Mouse (Mus musculus): ENCODE results near the gene Nxpe3. TPM values are rescaled to one million over a fixed set of nuclear protein-coding genes. Genes with fewer than 3 reads are reported as not detected.

Nxpe3 gene
- total and polyA plus RNA-seq, 2 experiments from 2014 or later, result 1.2 to 1.8 TPM

GRCm38 (mm10) chr16:55891346-55891745 lies 3.7 kb downstream of the Nxpe3 start:
- Histone ChIP-seq H3K9ac (no peak overlapping the region), H3K36me3 (ENCODE audit: insufficient read depth) (peaks cover 15% of the 10 kb centered on the region; the same call in 1 of the 2 replicates), H3K27me3 (ENCODE audit: insufficient read depth, low read length) (no peaks in the 10 kb centered on the region), H3K4me2 (ENCODE audit: low read depth) (no peak overlapping the region), H3K9me3 (ENCODE audit: low read length) (no peaks in the 10 kb centered on the region), H3K27ac (ENCODE audit: low read depth, low read length) (no peak overlapping the region), H3K4me3 (ENCODE audit: low read depth, low read length) (no peak overlapping the region), H3K4me1 (ENCODE audit: insufficient read depth) (peaks cover 15% of the 10 kb centered on the region)
- whole genome bisulfite sequencing, result 95% methylated on average over 7 of the region's 7 CpGs
- ATAC-seq (no peak), DNase-seq (no peak)
- no peak for TF ChIP-seq CTCF (IDR thresholded peaks at IDR 0.05; ENCODE audit: low read depth)

- Histone ChIP-seq H3K4me2 (ENCODE audit: low read depth) (no peak overlapping the region), H3K4me1 (ENCODE audit: insufficient read depth) (peaks cover 12% of the 10 kb centered on the region), H3K9ac (no peak overlapping the region), H3K9me3 (ENCODE audit: low read length) (no peaks in the 10 kb centered on the region), H3K27me3 (ENCODE audit: insufficient read depth, low read length) (no peaks in the 10 kb centered on the region), H3K4me3 (ENCODE audit: low read depth, low read length) (no peak overlapping the region), H3K27ac (ENCODE audit: low read depth, low read length) (no peak overlapping the region), H3K36me3 (ENCODE audit: insufficient read depth) (peaks cover 15% of the 10 kb centered on the region; the same call in 1 of the 2 replicates)
- ATAC-seq (no peak), DNase-seq (no peak)
- 91% methylated on average over 19 of the region's 19 CpGs for WGBS
- TF ChIP-seq CTCF (IDR thresholded peaks at IDR 0.05; ENCODE audit: low read depth), result no peak
Observed at GRCm38 (mm10) chr16:55890346-55891136, 4.5 kb downstream of the Nxpe3 start.

- Histone ChIP-seq H3K9me3 (ENCODE audit: low read length) (no peaks in the 10 kb centered on the region), H3K36me3 (ENCODE audit: insufficient read depth) (peaks cover 15% of the 10 kb centered on the region; the same call in 1 of the 2 replicates), H3K4me1 (ENCODE audit: insufficient read depth) (peaks cover 8% of the 10 kb centered on the region), H3K27ac (ENCODE audit: low read depth, low read length) (no peak overlapping the region), H3K9ac (no peak overlapping the region), H3K27me3 (ENCODE audit: insufficient read depth, low read length) (no peaks in the 10 kb centered on the region), H3K4me2 (ENCODE audit: low read depth) (no peak overlapping the region), H3K4me3 (ENCODE audit: low read depth, low read length) (no peak overlapping the region)
- no peak for DNase-seq
- 93% methylated on average over 3 of the region's 3 CpGs for WGBS
- ATAC-seq, result no peak
- no peak for TF ChIP-seq CTCF (IDR thresholded peaks at IDR 0.05; ENCODE audit: low read depth)
Observed at GRCm38 (mm10) chr16:55889451-55889850, 5.6 kb downstream of the Nxpe3 start.

- H3K36me3 ChIP-seq (ENCODE audit: insufficient read depth), result peaks cover 15% of the 10 kb centered on the region; the same call in 1 of the 2 replicates
- H3K4me3 ChIP-seq (ENCODE audit: low read depth, low read length), result no peak overlapping the region
- no peak for ATAC-seq
- no peak overlapping the region for H3K27ac ChIP-seq (ENCODE audit: low read depth, low read length)
- no peak overlapping the region for H3K4me2 ChIP-seq (ENCODE audit: low read depth)
- H3K9me3 ChIP-seq (ENCODE audit: low read length), result no peaks in the 10 kb centered on the region
- TF ChIP-seq CTCF (IDR thresholded peaks at IDR 0.05; ENCODE audit: low read depth), result no peak
- H3K27me3 ChIP-seq (ENCODE audit: insufficient read depth, low read length), result no peaks in the 10 kb centered on the region
- H3K9ac ChIP-seq, result no peak overlapping the region
- DNase-seq, result no peak
- H3K4me1 ChIP-seq (ENCODE audit: insufficient read depth), result no peaks in the 10 kb centered on the region
- 94% methylated on average over 3 of the region's 3 CpGs for WGBS
Observed at GRCm38 (mm10) chr16:55888584-55888960, 6.5 kb downstream of the Nxpe3 start.

GRCm38 (mm10) chr16:55887814-55888583 lies 7.1 kb downstream of the Nxpe3 start:
- H3K4me3 ChIP-seq (ENCODE audit: low read depth, low read length), result no peak overlapping the region
- H3K4me2 ChIP-seq (ENCODE audit: low read depth), result no peak overlapping the region
- H3K27ac ChIP-seq (ENCODE audit: low read depth, low read length), result no peak overlapping the region
- no peak overlapping the region for H3K9ac ChIP-seq
- H3K9me3 ChIP-seq (ENCODE audit: low read length), result no peaks in the 10 kb centered on the region
- DNase-seq (peak; percentile 13), ATAC-seq (peak; percentile 48)
- peaks cover 15% of the 10 kb centered on the region; the same call in 1 of the 2 replicates for H3K36me3 ChIP-seq (ENCODE audit: insufficient read depth)
- no peaks in the 10 kb centered on the region for H3K4me1 ChIP-seq (ENCODE audit: insufficient read depth)
- TF ChIP-seq CTCF (IDR thresholded peaks at IDR 0.05; ENCODE audit: low read depth), result peak; percentile 54
- H3K27me3 ChIP-seq (ENCODE audit: insufficient read depth, low read length), result no peaks in the 10 kb centered on the region
- 63% methylated on average over 7 of the region's 7 CpGs for WGBS

- H3K27me3 ChIP-seq (ENCODE audit: insufficient read depth, low read length), result no peaks in the 10 kb centered on the region
- no peak for TF ChIP-seq CTCF (IDR thresholded peaks at IDR 0.05; ENCODE audit: low read depth)
- no peaks in the 10 kb centered on the region for H3K4me1 ChIP-seq (ENCODE audit: insufficient read depth)
- H3K9me3 ChIP-seq (ENCODE audit: low read length), result no peaks in the 10 kb centered on the region
- no peak for ATAC-seq
- no peak overlapping the region for H3K27ac ChIP-seq (ENCODE audit: low read depth, low read length)
- H3K4me3 ChIP-seq (ENCODE audit: low read depth, low read length), result no peak overlapping the region
- DNase-seq, result no peak
- no peak overlapping the region for H3K9ac ChIP-seq
- peaks cover 15% of the 10 kb centered on the region; the same call in 1 of the 2 replicates for H3K36me3 ChIP-seq (ENCODE audit: insufficient read depth)
- WGBS, result 60% methylated on average over 11 of the region's 11 CpGs
- H3K4me2 ChIP-seq (ENCODE audit: low read depth), result no peak overlapping the region
Observed at GRCm38 (mm10) chr16:55884246-55884645, 10.8 kb downstream of the Nxpe3 start.

- no peaks in the 10 kb centered on the region for H3K4me1 ChIP-seq (ENCODE audit: insufficient read depth)
- H3K9me3 ChIP-seq (ENCODE audit: low read length), result no peaks in the 10 kb centered on the region
- H3K4me3 ChIP-seq (ENCODE audit: low read depth, low read length), result no peak overlapping the region
- 58% methylated on average over 6 of the region's 6 CpGs for WGBS
- no peak overlapping the region for H3K27ac ChIP-seq (ENCODE audit: low read depth, low read length)
- H3K36me3 ChIP-seq (ENCODE audit: insufficient read depth), result no peaks in the 10 kb centered on the region
- no peak for TF ChIP-seq CTCF (IDR thresholded peaks at IDR 0.05; ENCODE audit: low read depth)
- H3K9ac ChIP-seq, result no peak overlapping the region
- H3K4me2 ChIP-seq (ENCODE audit: low read depth), result no peak overlapping the region
- H3K27me3 ChIP-seq (ENCODE audit: insufficient read depth, low read length), result no peaks in the 10 kb centered on the region
- DNase-seq, result no peak
- ATAC-seq, result no peak
Observed at GRCm38 (mm10) chr16:55876025-55876424, 19.1 kb downstream of the Nxpe3 start.
